ENCODE assay signal across 27 mouse cellular contexts in genomic region chr8:64934997-64935396, GRCm38 (mm10). TPM values are rescaled to one million over a fixed set of nuclear protein-coding genes. Genes with fewer than 3 reads are reported as not detected.
DNase-seq lines count a peak whose midpoint lies in the region; ATAC-seq lines count a peak whose summit lies in the region.
"Had no signal": no experiment of that assay in that cellular context is flagged by ENCODE, and none has a peak within 500 bp of the region (broad histone marks: within the 10 kb centered on the region; RNA-seq: fewer than 3 reads in every experiment).

No protein-coding gene starts in this region.

- peak; percentile 53 for DNase-seq in CD4-positive helper T cell, adult 2 months (ENCODE audit: low read depth, low spot score)
- peak; percentile 30 for DNase-seq in induced T-regulatory cell, adult 2 months (ENCODE audit: low read depth)
- no peak for DNase-seq in layer of hippocampus, postnatal 14 days (ENCODE audit: low spot score in 2 of 2)
- DNase-seq in kidney, adult 18-20 months = no peak
- DNase-seq in thymus, postnatal 10 days (ENCODE audit: low spot score in 2 of 2) = no peak
- DNase-seq in gastrocnemius, postnatal 10 days = no peak
- DNase-seq: adrenal gland, adult 2 months; adrenal gland, postnatal 10 days; adrenal gland, postnatal 25 days; B cell, adult 2 months; cerebellum, adult 11-12 months; cerebellum, adult 2 months; cerebellum, adult 9-10 months; cerebellum, postnatal 10 days; cerebellum, postnatal 25 days; forebrain, postnatal 0 days had no signal

- peak; percentile 83 for ATAC-seq in CD4-positive, CD25-positive, alpha-beta regulatory T cell, adult 4 months
- peak; percentile 77 for ATAC-seq in activated CD4-positive, CD25-positive, alpha-beta regulatory T cell, adult 4 months
- ATAC-seq: forebrain, embryonic 13.5 days; forebrain, embryonic 15.5 days; forebrain, postnatal 0 days; Patski had no signal

RNA-seq across cellular contexts. Expression of gene Tmem192, which starts 12.0 kb away (rescaled TPM):
- 10 to 100 TPM; 35.4 to 37.2 TPM for polyA plus RNA-seq in CD4-positive, CD25-positive, alpha-beta regulatory T cell, adult 4 months (2017; shearing (Covaris generic))
- 10 to 100 TPM; 56.5 to 65.3 TPM for polyA plus RNA-seq in activated CD4-positive, CD25-positive, alpha-beta regulatory T cell, adult 4 months (2017; shearing (Covaris generic))
- total RNA-seq in layer of hippocampus, postnatal 14 days (2021) = 10 to 100 TPM; 15.7 to 16.0 TPM
- 10 to 100 TPM; 11.9 to 13.4 TPM for total RNA-seq in gastrocnemius, postnatal 10 days (2021)

RNA-seq across cellular contexts. Expression of gene Trim75, which starts 52.6 kb away (rescaled TPM):
- not detected for polyA plus RNA-seq in CD4-positive, CD25-positive, alpha-beta regulatory T cell, adult 4 months (2017; shearing (Covaris generic))
- polyA plus RNA-seq in activated CD4-positive, CD25-positive, alpha-beta regulatory T cell, adult 4 months (2017; shearing (Covaris generic)) = under 1 TPM in 1 of 2 experiments, not detected in 1; 0.42 TPM
- total RNA-seq in layer of hippocampus, postnatal 14 days (2021) = not detected
- total RNA-seq in gastrocnemius, postnatal 10 days (2021) = not detected
- total RNA-seq: adrenal gland, adult 2 months; adrenal gland, postnatal 10 days; adrenal gland, postnatal 25 days; adrenal gland, postnatal 4 days; forebrain, postnatal 0 days had no signal
- polyA plus RNA-seq: adrenal gland, adult 2 months; cerebellum, adult 2 months; cortical plate, adult 2 months; embryonic facial prominence, embryonic 10.5 days; embryonic facial prominence, embryonic 12.5 days; embryonic facial prominence, embryonic 14.5 days; forebrain, embryonic 15.5 days; G1E had no signal

Comparison
In these comparisons a context has a peak if more than half of its experiments do, and no peak if none do; other contexts are left out.
1. DNase-seq: peak in CD4-positive helper T cell, adult 2 months (single experiment) and induced T-regulatory cell, adult 2 months (single experiment); none in layer of hippocampus, postnatal 14 days (0 of 2), kidney, adult 18-20 months (single experiment), thymus, postnatal 10 days (0 of 2) and gastrocnemius, postnatal 10 days (single experiment).